Mouse (Mus musculus): ENCODE results near the gene Arhgap25. TPM values are rescaled to one million over a fixed set of nuclear protein-coding genes. Genes with fewer than 3 reads are reported as not detected.

Arhgap25 gene
- polyA plus RNA-seq, 1 experiment from 2014 or later, result 5.1 TPM

DNA sequence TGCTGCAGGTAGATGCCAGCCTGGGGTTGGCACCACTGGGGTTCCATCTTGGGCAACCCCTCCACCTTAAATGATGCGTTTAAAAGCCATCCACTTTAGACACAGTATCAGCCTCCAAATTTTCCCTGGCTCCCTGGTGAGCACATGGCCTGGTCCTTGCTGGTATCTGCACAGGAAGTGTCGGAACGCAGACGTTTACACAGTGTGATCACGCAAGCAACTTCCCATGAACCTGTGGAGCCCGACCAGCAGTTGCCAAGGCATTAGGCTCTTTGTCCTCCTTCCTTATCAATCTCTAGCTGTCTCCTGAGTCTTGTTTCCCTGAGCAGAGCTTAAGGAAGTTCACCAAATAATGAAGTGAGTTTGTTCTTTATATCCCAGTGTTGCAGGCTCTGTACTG is 77.6 kb downstream of the Arhgap25 start:
- Histone ChIP-seq H3K9me3 (ENCODE audit: control insufficient read depth, low read length) (no peaks in the 10 kb centered on the region), H3K27ac (ENCODE audit: low read depth, low read length) (no peak overlapping the region), H3K9ac (ENCODE audit: low read depth, low read length) (no peak overlapping the region), H3K4me2 (replicated peaks; ENCODE audit: low read depth, low read length) (no peak overlapping the region), H3K36me3 (ENCODE audit: control insufficient read depth, insufficient read depth, low read length) (no peaks in the 10 kb centered on the region), H3K4me3 (ENCODE audit: low read length) (no peak overlapping the region), H3K27me3 (ENCODE audit: control insufficient read depth, insufficient read depth, low read length) (no peaks in the 10 kb centered on the region), H3K4me1 (ENCODE audit: control insufficient read depth, insufficient read depth, low read length) (no peaks in the 10 kb centered on the region)
- ATAC-seq (ENCODE audit: low FRiP score, low TSS enrichment), result no peak
- 68% methylated on average over 6 of the region's 6 CpGs for WGBS

DNA sequence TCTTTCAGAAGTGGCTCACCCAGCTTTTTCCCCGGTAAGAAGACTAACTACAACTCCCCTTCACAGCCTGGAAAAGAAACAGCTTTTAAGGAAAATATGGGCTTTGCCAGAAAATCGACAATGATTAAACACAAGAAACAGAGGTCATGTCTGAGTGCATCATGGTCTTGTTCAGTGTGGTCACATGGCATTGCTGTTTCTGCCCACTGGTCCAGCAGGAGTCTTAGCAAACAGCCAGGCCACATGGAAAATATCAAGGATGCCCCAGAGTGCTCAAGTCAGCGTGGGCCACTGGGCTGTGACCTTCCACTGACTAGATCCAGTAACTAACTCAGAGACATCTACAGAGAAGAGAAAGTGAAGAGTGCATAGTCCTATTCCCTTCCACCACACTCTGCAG is 81.3 kb downstream of the Arhgap25 start:
- Histone ChIP-seq H3K4me2 (replicated peaks; ENCODE audit: low read depth, low read length) (no peak overlapping the region), H3K9me3 (ENCODE audit: control insufficient read depth, low read length) (no peaks in the 10 kb centered on the region), H3K4me3 (ENCODE audit: low read length) (no peak overlapping the region), H3K9ac (ENCODE audit: low read depth, low read length) (no peak overlapping the region), H3K27ac (ENCODE audit: low read depth, low read length) (no peak overlapping the region), H3K36me3 (ENCODE audit: control insufficient read depth, insufficient read depth, low read length) (no peaks in the 10 kb centered on the region), H3K4me1 (ENCODE audit: control insufficient read depth, insufficient read depth, low read length) (no peaks in the 10 kb centered on the region), H3K27me3 (ENCODE audit: control insufficient read depth, insufficient read depth, low read length) (no peaks in the 10 kb centered on the region)
- 49% methylated on average over 3 of the region's 3 CpGs for WGBS
- ATAC-seq (ENCODE audit: low FRiP score, low TSS enrichment), result no peak

DNA sequence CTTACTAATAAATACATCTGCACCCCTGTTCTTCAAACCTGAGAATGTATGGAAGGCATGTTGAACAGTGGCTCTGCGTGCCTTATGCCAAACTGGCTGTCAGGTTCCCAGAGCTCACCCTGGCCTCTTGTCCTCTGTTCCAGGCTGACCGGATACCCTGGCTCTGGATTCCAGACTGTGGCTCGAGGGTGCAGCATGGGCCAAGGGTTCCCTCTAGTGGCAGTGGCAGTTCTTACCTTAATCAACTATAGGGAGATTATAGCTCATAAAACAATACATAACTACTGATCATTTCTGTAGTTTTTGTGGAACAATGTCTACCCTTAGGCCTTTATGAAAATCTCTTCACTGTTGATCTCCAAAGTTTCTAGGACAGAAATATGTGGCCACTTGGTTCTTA is 82.0 kb downstream of the Arhgap25 start:
- H3K4me1 ChIP-seq (ENCODE audit: control insufficient read depth, insufficient read depth, low read length), result no peaks in the 10 kb centered on the region
- H3K36me3 ChIP-seq (ENCODE audit: control insufficient read depth, insufficient read depth, low read length), result no peaks in the 10 kb centered on the region
- H3K9me3 ChIP-seq (ENCODE audit: control insufficient read depth, low read length), result no peaks in the 10 kb centered on the region
- H3K9ac ChIP-seq (ENCODE audit: low read depth, low read length), result no peak overlapping the region
- no peak overlapping the region for H3K4me2 ChIP-seq (replicated peaks; ENCODE audit: low read depth, low read length)
- no peak overlapping the region for H3K27ac ChIP-seq (ENCODE audit: low read depth, low read length)
- WGBS, result 68% methylated on average over 3 of the region's 3 CpGs
- no peak for ATAC-seq (ENCODE audit: low FRiP score, low TSS enrichment)
- no peaks in the 10 kb centered on the region for H3K27me3 ChIP-seq (ENCODE audit: control insufficient read depth, insufficient read depth, low read length)
- H3K4me3 ChIP-seq (ENCODE audit: low read length), result no peak overlapping the region

DNA sequence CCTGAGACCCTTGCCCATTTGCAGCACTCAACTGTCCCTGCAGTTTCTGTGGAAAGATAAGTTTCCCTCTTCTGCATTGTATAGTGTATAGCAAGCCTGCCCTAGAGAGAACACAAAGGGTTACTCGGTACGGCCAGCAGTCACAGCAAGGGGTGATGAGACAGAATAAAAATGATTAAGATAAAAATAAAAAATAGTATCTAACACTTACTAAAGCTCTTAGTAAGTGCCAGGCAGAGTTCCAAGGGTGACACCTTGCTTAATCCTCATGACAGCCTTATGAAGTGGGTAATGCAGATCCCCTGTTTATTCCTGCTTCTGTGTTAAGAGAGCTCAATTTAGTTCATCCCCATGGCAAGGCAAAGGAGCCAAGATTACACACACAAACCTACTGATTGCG is 83.5 kb downstream of the Arhgap25 start:
- no peaks in the 10 kb centered on the region for H3K36me3 ChIP-seq (ENCODE audit: control insufficient read depth, insufficient read depth, low read length)
- H3K27ac ChIP-seq (ENCODE audit: low read depth, low read length), result no peak overlapping the region
- no peaks in the 10 kb centered on the region for H3K9me3 ChIP-seq (ENCODE audit: control insufficient read depth, low read length)
- no peaks in the 10 kb centered on the region for H3K4me1 ChIP-seq (ENCODE audit: control insufficient read depth, insufficient read depth, low read length)
- H3K9ac ChIP-seq (ENCODE audit: low read depth, low read length), result no peak overlapping the region
- 91% methylated on average over 3 of the region's 3 CpGs for WGBS
- no peaks in the 10 kb centered on the region for H3K27me3 ChIP-seq (ENCODE audit: control insufficient read depth, insufficient read depth, low read length)
- ATAC-seq (ENCODE audit: low FRiP score, low TSS enrichment), result no peak
- H3K4me3 ChIP-seq (ENCODE audit: low read length), result no peak overlapping the region
- H3K4me2 ChIP-seq (replicated peaks; ENCODE audit: low read depth, low read length), result no peak overlapping the region

DNA sequence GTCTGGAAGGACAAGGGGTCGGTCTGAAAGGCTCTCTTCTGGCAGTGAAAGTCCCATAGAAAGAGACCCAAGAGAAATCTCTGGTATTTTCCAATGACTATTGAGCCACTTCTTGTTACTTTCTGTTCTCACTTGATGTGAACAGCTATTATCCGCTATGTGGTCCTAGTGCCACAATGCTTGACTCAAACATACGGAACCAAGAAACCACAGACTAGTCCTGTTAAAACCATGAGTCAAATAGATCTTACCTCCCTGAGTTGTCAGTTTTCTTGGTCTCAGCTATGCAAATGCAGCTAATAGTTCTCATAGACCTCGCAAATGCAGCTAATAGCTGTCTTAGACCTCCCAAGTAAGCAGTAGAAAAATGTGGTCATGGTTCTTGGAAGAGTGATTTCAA is 85.8 kb downstream of the Arhgap25 start:
- H3K4me1 ChIP-seq (ENCODE audit: control insufficient read depth, insufficient read depth, low read length), result no peaks in the 10 kb centered on the region
- 90% methylated on average over 4 of the region's 4 CpGs for WGBS
- ATAC-seq (ENCODE audit: low FRiP score, low TSS enrichment), result no peak
- H3K36me3 ChIP-seq (ENCODE audit: control insufficient read depth, insufficient read depth, low read length), result no peaks in the 10 kb centered on the region
- H3K4me2 ChIP-seq (replicated peaks; ENCODE audit: low read depth, low read length), result no peak overlapping the region
- no peaks in the 10 kb centered on the region for H3K27me3 ChIP-seq (ENCODE audit: control insufficient read depth, insufficient read depth, low read length)
- no peaks in the 10 kb centered on the region for H3K9me3 ChIP-seq (ENCODE audit: control insufficient read depth, low read length)
- no peak overlapping the region for H3K9ac ChIP-seq (ENCODE audit: low read depth, low read length)
- no peak overlapping the region for H3K27ac ChIP-seq (ENCODE audit: low read depth, low read length)
- H3K4me3 ChIP-seq (ENCODE audit: low read length), result no peak overlapping the region

DNA sequence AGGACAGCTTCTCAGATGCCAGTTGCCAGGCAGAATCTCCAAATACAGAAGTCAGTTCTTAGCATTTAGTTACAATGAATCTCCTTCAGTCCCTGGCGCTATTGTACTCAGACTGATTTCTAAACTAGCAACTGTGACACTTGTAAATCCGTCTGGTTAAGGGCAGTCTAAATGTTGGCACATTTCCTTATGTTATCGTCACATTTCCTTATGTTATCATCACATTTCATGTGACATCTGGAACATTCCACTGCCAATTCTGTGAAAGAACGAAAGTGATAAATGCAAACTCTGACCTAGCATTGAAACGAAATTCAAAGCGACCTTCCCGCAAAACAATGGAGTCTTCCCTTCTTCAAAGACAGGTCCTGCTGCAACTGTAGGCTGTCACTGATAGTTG is 87.8 kb downstream of the Arhgap25 start:
- H3K36me3 ChIP-seq (ENCODE audit: control insufficient read depth, insufficient read depth, low read length), result no peaks in the 10 kb centered on the region
- no peak overlapping the region for H3K4me3 ChIP-seq (ENCODE audit: low read length)
- H3K27me3 ChIP-seq (ENCODE audit: control insufficient read depth, insufficient read depth, low read length), result no peaks in the 10 kb centered on the region
- no peaks in the 10 kb centered on the region for H3K4me1 ChIP-seq (ENCODE audit: control insufficient read depth, insufficient read depth, low read length)
- ATAC-seq (ENCODE audit: low FRiP score, low TSS enrichment), result no peak
- 83% methylated on average over 7 of the region's 7 CpGs for WGBS
- H3K27ac ChIP-seq (ENCODE audit: low read depth, low read length), result no peak overlapping the region
- H3K4me2 ChIP-seq (replicated peaks; ENCODE audit: low read depth, low read length), result no peak overlapping the region
- H3K9me3 ChIP-seq (ENCODE audit: control insufficient read depth, low read length), result no peaks in the 10 kb centered on the region
- no peak overlapping the region for H3K9ac ChIP-seq (ENCODE audit: low read depth, low read length)

DNA sequence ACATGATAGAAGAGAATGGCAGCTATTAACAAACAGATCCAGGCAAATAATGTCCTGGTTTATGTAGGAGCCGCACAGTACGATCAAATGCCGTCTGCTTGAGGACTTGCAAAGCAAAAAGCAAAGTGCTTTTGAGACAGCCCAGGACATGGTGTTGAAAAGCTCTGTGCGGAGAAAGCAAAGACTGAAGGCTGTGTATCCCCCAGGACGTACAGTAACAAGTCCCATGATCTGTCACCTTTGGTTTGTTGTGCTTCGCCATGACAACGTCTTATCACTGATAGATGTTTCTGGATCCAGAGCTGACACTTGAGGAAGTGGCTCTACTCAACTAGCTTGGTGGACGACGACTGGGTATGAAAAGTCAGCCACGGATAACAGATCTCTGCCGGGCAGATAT is 89.8 kb downstream of the Arhgap25 start:
- H3K27me3 ChIP-seq (ENCODE audit: control insufficient read depth, insufficient read depth, low read length), result no peaks in the 10 kb centered on the region
- WGBS, result 86% methylated on average over 11 of the region's 11 CpGs
- H3K27ac ChIP-seq (ENCODE audit: low read depth, low read length), result no peak overlapping the region
- no peak overlapping the region for H3K9ac ChIP-seq (ENCODE audit: low read depth, low read length)
- H3K4me3 ChIP-seq (ENCODE audit: low read length), result no peak overlapping the region
- H3K4me2 ChIP-seq (replicated peaks; ENCODE audit: low read depth, low read length), result no peak overlapping the region
- no peak for ATAC-seq (ENCODE audit: low FRiP score, low TSS enrichment)
- H3K9me3 ChIP-seq (ENCODE audit: control insufficient read depth, low read length), result no peaks in the 10 kb centered on the region
- no peaks in the 10 kb centered on the region for H3K36me3 ChIP-seq (ENCODE audit: control insufficient read depth, insufficient read depth, low read length)
- no peaks in the 10 kb centered on the region for H3K4me1 ChIP-seq (ENCODE audit: control insufficient read depth, insufficient read depth, low read length)

DNA sequence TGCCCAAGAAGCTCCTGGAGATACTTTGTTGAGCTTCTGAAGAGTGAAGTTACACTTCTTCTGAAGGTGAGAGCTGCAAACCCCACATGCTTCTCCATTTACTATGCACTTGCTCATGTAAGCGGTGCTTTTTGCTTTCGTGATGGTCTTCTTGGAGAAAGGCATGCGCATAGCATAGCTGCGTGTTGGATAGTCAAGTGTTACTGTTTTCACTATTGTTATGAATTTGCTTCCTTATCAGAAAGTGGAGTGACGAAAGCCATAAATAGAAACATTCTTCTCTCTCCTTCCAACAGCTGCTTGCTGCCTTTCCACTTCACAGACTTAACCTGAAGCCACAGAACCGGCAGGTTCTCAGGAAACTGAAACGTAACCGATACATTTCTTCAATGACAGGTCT is 96.3 kb downstream of the Arhgap25 start:
- Histone ChIP-seq H3K4me3 (ENCODE audit: low read length) (no peak overlapping the region), H3K9ac (ENCODE audit: low read depth, low read length) (no peak overlapping the region), H3K9me3 (ENCODE audit: control insufficient read depth, low read length) (no peaks in the 10 kb centered on the region), H3K27ac (ENCODE audit: low read depth, low read length) (no peak overlapping the region), H3K4me2 (replicated peaks; ENCODE audit: low read depth, low read length) (no peak overlapping the region), H3K27me3 (ENCODE audit: control insufficient read depth, insufficient read depth, low read length) (no peaks in the 10 kb centered on the region), H3K36me3 (ENCODE audit: control insufficient read depth, insufficient read depth, low read length) (no peaks in the 10 kb centered on the region), H3K4me1 (ENCODE audit: control insufficient read depth, insufficient read depth, low read length) (no peaks in the 10 kb centered on the region)
- ATAC-seq (ENCODE audit: low FRiP score, low TSS enrichment), result no peak
- 86% methylated on average over 8 of the region's 8 CpGs for WGBS

DNA sequence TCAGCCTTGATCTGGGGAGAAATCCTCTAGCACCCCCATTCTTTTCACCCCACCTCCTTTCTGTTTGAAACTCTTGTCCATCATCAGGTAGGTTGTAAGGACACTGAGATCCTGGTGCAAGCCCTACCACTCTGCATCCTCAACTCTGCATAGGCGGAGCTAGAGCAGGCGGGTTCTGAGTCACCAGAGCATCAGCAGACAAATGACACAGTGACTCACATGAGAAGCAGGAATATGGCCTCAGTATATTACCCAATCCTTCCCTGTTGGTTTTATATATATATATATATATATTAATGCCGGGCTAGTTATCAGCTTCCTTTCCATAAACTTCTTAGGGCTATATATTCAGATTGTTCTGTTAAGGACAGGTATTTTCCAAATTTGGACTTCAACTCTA is 97.3 kb downstream of the Arhgap25 start:
- Histone ChIP-seq H3K9ac (ENCODE audit: low read depth, low read length) (no peak overlapping the region), H3K4me3 (ENCODE audit: low read length) (no peak overlapping the region), H3K9me3 (ENCODE audit: control insufficient read depth, low read length) (no peaks in the 10 kb centered on the region), H3K36me3 (ENCODE audit: control insufficient read depth, insufficient read depth, low read length) (no peaks in the 10 kb centered on the region), H3K27me3 (ENCODE audit: control insufficient read depth, insufficient read depth, low read length) (no peaks in the 10 kb centered on the region), H3K27ac (ENCODE audit: low read depth, low read length) (no peak overlapping the region), H3K4me1 (ENCODE audit: control insufficient read depth, insufficient read depth, low read length) (no peaks in the 10 kb centered on the region), H3K4me2 (replicated peaks; ENCODE audit: low read depth, low read length) (no peak overlapping the region)
- ATAC-seq (ENCODE audit: low FRiP score, low TSS enrichment), result no peak
- WGBS, result 89% methylated on average over 3 of the region's 3 CpGs
